Mouse (Mus musculus) neural tube, postnatal 0 days (tissue): Measurements from ENCODE around the gene Mmp9. TPM values are rescaled to one million over a fixed set of nuclear protein-coding genes. Genes with fewer than 3 reads are reported as not detected.

Experiments used
- polyA plus RNA-seq: library from polyadenylated mRNA; unstranded; fragments of >200 nt; fragmentation: Nextera tagmentation; extraction: Ambion mirVana; gene quantifications from 2 replicates; pipeline ENCODE4 v1.2.1, GENCODE M21; 2015

Mmp9 gene
- polyA plus RNA-seq = 9.1 and 14.6 TPM in 2 replicates

GRCm38 (mm10) chr2:164940140-164940830 lies at the start of gene Mmp9:
Gene Mmp9 (plus strand): TSS chr2:164940780.

GRCm38 (mm10) chr2:164911086-164912048 lies 29.2 kb upstream of the Mmp9 start, which contains the start of gene Zfp335:
Gene Zfp335 (minus strand): TSS chr2:164911757.

GRCm38 (mm10) chr2:164960716-164961441 lies 20.3 kb downstream of the Mmp9 start, which contains the start of gene Slc12a5:
Gene Slc12a5 (plus strand): TSS chr2:164960802.

Other genes with a start within 250 kb of the Mmp9 start
- gene Spint4, start 242.3 kb upstream of the Mmp9 start, polyA plus RNA-seq = not detected in 2 replicates
- not detected in 2 replicates for gene Spint5, start 225.5 kb upstream of the Mmp9 start, polyA plus RNA-seq
- 0.58 and 0.88 TPM in 2 replicates for gene Wfdc3, start 194.8 kb upstream of the Mmp9 start, polyA plus RNA-seq
- 48.0 and 50.3 TPM in 2 replicates for gene Dnttip1, start 194.8 kb upstream of the Mmp9 start, polyA plus RNA-seq
- gene Ube2c, start 170.9 kb upstream of the Mmp9 start, polyA plus RNA-seq = 31.4 and 34.2 TPM in 2 replicates
- gene Tnnc2, start 160.8 kb upstream of the Mmp9 start, polyA plus RNA-seq = 6.6 and 7.2 TPM in 2 replicates
- 54.9 and 60.8 TPM in 2 replicates for gene Snx21, start 155.0 kb upstream of the Mmp9 start, polyA plus RNA-seq
- 23.8 and 27.3 TPM in 2 replicates for gene Acot8, start 135.9 kb upstream of the Mmp9 start, polyA plus RNA-seq
- gene Zswim3, start 135.7 kb upstream of the Mmp9 start, polyA plus RNA-seq = 10.4 and 10.8 TPM in 2 replicates
- 24.9 and 26.5 TPM in 2 replicates for gene Zswim1, start 118.1 kb upstream of the Mmp9 start, polyA plus RNA-seq
- 0.27 TPM in 1 of 2 replicates, not detected in the other for gene Spata25, start 112.2 kb upstream of the Mmp9 start, polyA plus RNA-seq
- gene Ctsa, start 107.9 kb upstream of the Mmp9 start, polyA plus RNA-seq = 101 and 102 TPM in 2 replicates
- 8.1 and 8.5 TPM in 2 replicates for gene Neurl2, start 107.3 kb upstream of the Mmp9 start, polyA plus RNA-seq
- gene Pltp, start 83.1 kb upstream of the Mmp9 start, polyA plus RNA-seq = 134 and 140 TPM in 2 replicates
- 84.1 and 87.1 TPM in 2 replicates for gene Pcif1, start 61.5 kb upstream of the Mmp9 start, polyA plus RNA-seq
- 8.1 and 10.7 TPM in 2 replicates for gene Zfp335, start 29.0 kb upstream of the Mmp9 start, polyA plus RNA-seq
- 100 and 111 TPM in 2 replicates for gene Slc12a5, start 20.0 kb downstream of the Mmp9 start, polyA plus RNA-seq
- 39.8 and 51.0 TPM in 2 replicates for gene Ncoa5, start 94.1 kb downstream of the Mmp9 start, polyA plus RNA-seq
- 3.9 and 4.2 TPM in 2 replicates for gene Cd40, start 114.8 kb downstream of the Mmp9 start, polyA plus RNA-seq
- not detected in 2 replicates for gene 1700025C18Rik, start 150.0 kb downstream of the Mmp9 start, polyA plus RNA-seq